Mouse (Mus musculus) embryonic facial prominence, embryonic 12.5 days (tissue): ENCODE data around the gene Tmc5. TPM values are rescaled to one million over a fixed set of nuclear protein-coding genes. Genes with fewer than 3 reads are reported as not detected.

Source experiments
- ATAC-seq: fragments of 200-750 bp; cut with Nextera tagmentation; 2 replicates; pipeline ENCODE4 v1.8.0; 2017; ENCODE audit not compliant: insufficient number of reproducible peaks, insufficient read depth, low FRiP score, low TSS enrichment
- H3K27ac ChIP-seq: fragments of 300-500 bp; sonication (generic); 2 replicates; pipeline ENCODE4 v1.5.1; 2016; ENCODE audit warnings: mild to moderate bottlenecking
- H3K27me3 ChIP-seq: fragments of 300-500 bp; sonication (generic); 2 replicates; pipeline ENCODE4 v1.6.1; 2016; ENCODE audit warnings: mild to moderate bottlenecking, moderate library complexity
- H3K36me3 ChIP-seq: fragments of 300-500 bp; sonication (generic); 2 replicates; pipeline ENCODE4 v1.6.1; 2016; ENCODE audit warnings: mild to moderate bottlenecking
- H3K4me1 ChIP-seq: fragments of 300-500 bp; sonication (generic); 2 replicates; pipeline ENCODE4 v1.6.1; 2016
- H3K4me2 ChIP-seq: fragments of 300-500 bp; sonication (generic); replicated peaks from 2 replicates; pipeline ENCODE4 v1.6.1; 2016; ENCODE audit warnings: mild to moderate bottlenecking, moderate library complexity
- H3K4me3 ChIP-seq: fragments of 300-500 bp; sonication (generic); 2 replicates; pipeline ENCODE4 v1.5.1; 2016; ENCODE audit warnings: mild to moderate bottlenecking
- H3K9ac ChIP-seq: fragments of 300-500 bp; sonication (generic); 2 replicates; pipeline ENCODE4 v1.6.1; 2016; ENCODE audit warnings: mild to moderate bottlenecking, moderate library complexity
- H3K9me3 ChIP-seq: fragments of 300-500 bp; sonication (generic); 2 replicates; pipeline ENCODE4 v1.6.1; 2016; ENCODE audit warnings: mild to moderate bottlenecking, moderate library complexity
- WGBS: fragments of 180-500 bp; shearing (Covaris S2); methylation state at CpG from one replicate; pipeline ENCODE4 v1.1.7; 2016; 5-methylcytosine and 5-hydroxymethylcytosine counted together
- polyA plus RNA-seq: library from polyadenylated mRNA; unstranded; fragments of >200 nt; fragmentation: Nextera tagmentation; extraction: Ambion mirVana; gene quantifications from 2 replicates; pipeline ENCODE4 v1.2.1, GENCODE M21; 2016

The Tmc5 gene
- polyA plus RNA-seq: 0.12 and 0.20 TPM in 2 replicates

DNA sequence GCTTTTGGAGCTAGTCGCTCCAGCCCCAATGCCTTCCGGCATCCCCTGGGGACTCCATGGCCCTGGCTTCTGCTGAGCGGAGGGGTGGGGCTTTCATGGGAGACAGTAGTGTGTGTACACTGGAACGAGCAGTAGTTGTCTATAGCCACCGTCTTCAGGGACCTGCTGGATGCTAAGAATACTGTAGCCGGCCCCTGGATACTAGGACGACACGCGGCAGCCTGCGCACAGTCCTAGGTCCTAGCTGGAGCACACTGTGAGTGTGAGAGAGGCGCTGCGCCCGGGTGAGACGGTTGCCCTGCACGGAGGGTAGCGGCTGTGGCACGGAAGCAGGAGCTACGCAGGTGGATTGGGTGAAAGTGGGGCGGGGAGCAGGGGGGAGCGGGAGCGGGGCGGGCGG lies at the start of gene Tmc5:
TSS of gene Tmc5 (plus strand) at position 97 of the 400 bp plus-strand sequence.
- WGBS: 5% methylated on average over 23 of the region's 23 CpGs
- Histone ChIP-seq H3K9ac (0 out of 2 replicates have a peak within 1 kb of the TSS, but pooled peaks have one; percentile 24), H3K36me3 (no peaks in the 10 kb centered on the region), H3K4me2 (peak within 1 kb of the TSS; percentile 46), H3K27me3 (peaks cover 28% of the 10 kb centered on the region), H3K9me3 (no peaks in the 10 kb centered on the region), H3K27ac (no peak within 1 kb of the TSS), H3K4me1 (peaks cover 21% of the 10 kb centered on the region), H3K4me3 (peak within 1 kb of the TSS; percentile 25)
- ATAC-seq: peak; percentile 37; the same call in 1 of the 2 replicates

DNA sequence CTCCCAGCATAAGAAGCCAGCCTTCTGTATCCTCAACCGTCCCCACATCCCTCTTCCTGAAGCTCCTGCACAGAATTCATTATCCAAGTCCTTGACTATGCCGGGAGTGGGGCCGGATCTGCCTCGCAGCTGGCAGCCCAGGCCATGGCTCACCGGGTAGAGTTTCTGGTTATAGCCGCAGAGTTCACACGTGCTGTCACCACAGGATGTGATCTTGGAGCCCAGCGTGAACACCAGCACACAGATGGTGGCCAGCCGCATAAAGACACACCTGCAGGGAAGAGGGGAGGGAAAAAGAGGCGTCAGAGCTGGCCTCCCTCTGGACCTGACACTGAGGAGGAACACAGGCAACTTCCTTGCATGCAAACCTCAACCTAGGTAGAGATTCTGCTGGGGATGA lies 49.6 kb upstream of the Tmc5 start:
- H3K4me1 ChIP-seq: no peaks in the 10 kb centered on the region
- H3K27ac ChIP-seq: no peak overlapping the region
- no peak overlapping the region for H3K9ac ChIP-seq
- H3K36me3 ChIP-seq: peaks cover 21% of the 10 kb centered on the region; the same call in 1 of the 2 replicates
- H3K27me3 ChIP-seq: no peaks in the 10 kb centered on the region
- 79% methylated on average over 10 of the region's 10 CpGs for whole genome bisulfite sequencing
- no peak overlapping the region for H3K4me2 ChIP-seq
- ATAC-seq: no peak
- no peaks in the 10 kb centered on the region for H3K9me3 ChIP-seq
- H3K4me3 ChIP-seq: no peak overlapping the region

DNA sequence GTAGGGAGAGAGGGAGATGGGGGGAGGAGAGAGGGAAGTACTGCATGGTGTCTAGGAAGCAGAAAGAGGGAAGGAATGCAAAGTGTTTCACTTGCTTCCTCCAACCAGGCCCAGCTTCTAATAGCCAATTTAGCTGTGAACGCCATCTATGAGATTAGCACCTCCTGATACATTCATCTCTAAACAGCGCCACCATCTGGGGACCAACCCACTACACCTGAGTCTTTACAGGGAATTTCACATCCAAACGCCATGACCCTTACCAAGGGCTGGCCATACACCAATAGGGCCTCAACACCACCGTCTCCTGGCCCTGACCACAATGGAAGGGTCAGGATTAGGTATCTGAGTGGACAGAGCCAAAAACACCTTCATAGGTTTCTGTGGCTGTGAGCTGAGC lies 43.2 kb upstream of the Tmc5 start:
- Histone ChIP-seq H3K27ac (no peak overlapping the region), H3K9ac (no peak overlapping the region), H3K27me3 (no peaks in the 10 kb centered on the region), H3K4me2 (no peak overlapping the region), H3K4me1 (no peaks in the 10 kb centered on the region), H3K36me3 (peaks cover 11% of the 10 kb centered on the region; the same call in 1 of the 2 replicates), H3K9me3 (no peaks in the 10 kb centered on the region), H3K4me3 (no peak overlapping the region)
- WGBS: 70% methylated on average over 4 of the region's 4 CpGs
- no peak for ATAC-seq

DNA sequence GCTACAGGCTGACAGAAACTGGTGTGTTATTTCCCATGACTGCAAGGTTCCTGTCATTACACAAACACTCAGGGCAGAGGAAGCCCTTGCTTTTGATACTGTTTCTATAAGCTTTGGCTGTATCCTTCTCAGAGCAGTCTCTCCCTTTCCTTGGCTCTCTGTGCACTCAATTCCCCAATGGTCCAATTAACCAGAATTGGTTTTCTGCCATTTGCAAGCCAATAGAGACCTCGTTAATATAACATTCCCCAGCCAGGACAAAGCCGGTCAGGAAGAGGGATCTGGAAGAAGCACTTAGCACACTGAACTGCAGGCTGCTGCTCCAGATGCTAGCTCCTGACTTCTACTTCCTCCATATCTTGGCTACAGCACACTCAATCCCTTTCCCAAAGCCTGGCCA lies 42.8 kb upstream of the Tmc5 start:
- H3K27me3 ChIP-seq: no peaks in the 10 kb centered on the region
- H3K36me3 ChIP-seq: peaks cover 11% of the 10 kb centered on the region; the same call in 1 of the 2 replicates
- no peaks in the 10 kb centered on the region for H3K4me1 ChIP-seq
- H3K9ac ChIP-seq: no peak overlapping the region
- no peak overlapping the region for H3K4me3 ChIP-seq
- no peak overlapping the region for H3K27ac ChIP-seq
- H3K9me3 ChIP-seq: no peaks in the 10 kb centered on the region
- ATAC-seq: no peak
- 74% methylated on average over 2 of the region's 2 CpGs for WGBS
- H3K4me2 ChIP-seq: no peak overlapping the region

DNA sequence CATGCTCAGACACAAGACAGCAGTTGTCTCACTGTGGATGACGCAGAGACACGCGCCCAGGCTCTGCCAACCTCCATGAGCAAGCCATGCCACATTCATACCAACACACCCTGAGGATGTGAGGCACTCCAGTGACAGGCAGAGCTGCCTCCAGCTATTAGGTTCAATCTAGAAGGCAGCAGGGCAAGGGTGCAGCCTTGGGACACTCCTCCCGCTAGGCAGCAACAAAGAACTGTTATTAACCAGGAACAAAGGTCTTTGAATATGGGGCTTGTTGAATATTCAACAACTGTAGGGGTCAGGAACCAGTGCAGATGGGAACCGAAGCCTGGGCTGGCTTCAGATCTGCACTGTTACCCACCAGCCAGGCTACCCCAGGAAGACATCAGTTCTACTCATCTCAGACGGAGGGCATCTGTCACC lies 28.0 kb upstream of the Tmc5 start:
- no peak overlapping the region for H3K27ac ChIP-seq
- no peaks in the 10 kb centered on the region for H3K4me1 ChIP-seq
- H3K9me3 ChIP-seq: no peaks in the 10 kb centered on the region
- WGBS: 78% methylated on average over 6 of the region's 6 CpGs
- H3K27me3 ChIP-seq: no peaks in the 10 kb centered on the region
- no peak overlapping the region for H3K4me2 ChIP-seq
- 0 out of 2 replicates have a peak, but pooled peaks cover 2% of the 10 kb centered on the region for H3K36me3 ChIP-seq
- no peak overlapping the region for H3K9ac ChIP-seq
- no peak for ATAC-seq
- H3K4me3 ChIP-seq: no peak overlapping the region

DNA sequence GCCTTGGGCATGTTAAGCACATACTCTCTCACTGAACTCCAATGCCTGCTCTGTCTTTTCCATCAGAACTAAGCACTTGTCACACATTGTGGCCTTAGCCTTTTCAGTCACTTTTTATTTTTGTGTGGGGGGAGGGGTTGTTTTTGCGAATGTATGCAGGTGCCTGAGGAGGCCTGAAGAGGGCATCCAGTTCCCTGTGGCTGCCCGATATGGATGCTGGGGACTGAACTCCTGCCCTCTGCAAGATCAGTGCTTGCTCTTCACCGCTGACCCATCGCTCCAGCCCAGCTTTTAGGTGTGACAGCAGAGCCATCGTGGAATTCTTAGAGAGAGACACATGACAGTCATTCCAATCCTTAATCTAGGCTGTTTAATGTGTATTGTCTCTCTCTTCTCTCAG lies 25.7 kb upstream of the Tmc5 start:
- Histone ChIP-seq H3K4me3 (no peak overlapping the region), H3K36me3 (no peaks in the 10 kb centered on the region), H3K27me3 (no peaks in the 10 kb centered on the region), H3K9ac (no peak overlapping the region), H3K9me3 (no peaks in the 10 kb centered on the region), H3K27ac (no peak overlapping the region), H3K4me1 (no peaks in the 10 kb centered on the region), H3K4me2 (no peak overlapping the region)
- WGBS: 51% methylated on average over 5 of the region's 5 CpGs
- ATAC-seq: no peak

DNA sequence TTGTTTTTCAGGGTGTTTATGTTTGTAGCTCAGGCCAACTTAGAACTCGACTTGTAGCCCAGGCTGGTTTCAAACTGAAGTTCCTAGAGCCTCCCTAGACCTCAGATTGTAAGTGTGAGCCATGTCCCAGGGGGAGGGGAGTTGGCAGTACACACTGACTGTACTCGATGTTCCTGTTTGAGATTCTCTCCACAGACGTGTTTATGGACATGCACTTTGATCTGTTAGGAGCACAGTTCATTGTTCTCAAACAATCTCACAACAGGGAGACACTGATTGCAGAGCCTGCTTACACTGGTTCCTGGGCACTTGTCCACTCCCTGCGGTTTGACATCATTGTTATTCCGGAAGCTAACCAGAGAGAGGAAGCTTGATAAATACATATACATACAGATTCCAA lies 25.1 kb upstream of the Tmc5 start:
- H3K36me3 ChIP-seq: no peaks in the 10 kb centered on the region
- no peaks in the 10 kb centered on the region for H3K27me3 ChIP-seq
- no peak overlapping the region for H3K4me3 ChIP-seq
- ATAC-seq: no peak
- H3K4me2 ChIP-seq: no peak overlapping the region
- WGBS: 69% methylated on average over 5 of the region's 5 CpGs
- H3K9ac ChIP-seq: no peak overlapping the region
- no peaks in the 10 kb centered on the region for H3K9me3 ChIP-seq
- H3K4me1 ChIP-seq: no peaks in the 10 kb centered on the region
- no peak overlapping the region for H3K27ac ChIP-seq

GRCm38 (mm10) chr7:118578269-118578668 lies 18.8 kb upstream of the Tmc5 start:
- Histone ChIP-seq H3K4me3 (no peak overlapping the region), H3K9me3 (0 out of 2 replicates have a peak, but pooled peaks cover 6% of the 10 kb centered on the region), H3K27ac (no peak overlapping the region), H3K9ac (no peak overlapping the region), H3K27me3 (no peaks in the 10 kb centered on the region), H3K36me3 (no peaks in the 10 kb centered on the region), H3K4me2 (no peak overlapping the region), H3K4me1 (peaks cover 11% of the 10 kb centered on the region; the same call in 1 of the 2 replicates)
- WGBS: 55% methylated on average over 3 of the region's 3 CpGs
- ATAC-seq: no peak

DNA sequence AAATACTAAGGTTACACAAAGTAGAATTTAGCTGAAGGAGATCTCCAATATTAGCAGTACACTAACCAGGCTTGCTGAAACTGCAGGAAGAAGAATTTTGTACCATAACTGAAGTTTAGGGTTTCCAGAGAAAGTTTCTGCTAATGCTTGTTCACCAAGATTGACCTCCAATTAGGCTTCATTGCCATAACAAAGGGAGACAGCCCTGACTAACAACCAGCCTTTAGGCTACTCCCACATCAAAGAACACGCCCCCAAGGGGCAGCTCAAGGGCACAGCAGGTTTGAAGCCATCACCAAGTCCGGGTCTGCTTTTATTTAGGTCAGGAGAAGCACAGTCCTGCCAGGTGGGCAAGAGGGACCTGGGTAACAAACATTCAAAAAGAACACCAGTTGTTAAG lies 17.2 kb upstream of the Tmc5 start:
- Histone ChIP-seq H3K27ac (no peak overlapping the region), H3K4me2 (no peak overlapping the region), H3K9me3 (0 out of 2 replicates have a peak, but pooled peaks cover 6% of the 10 kb centered on the region), H3K27me3 (no peaks in the 10 kb centered on the region), H3K9ac (no peak overlapping the region), H3K36me3 (no peaks in the 10 kb centered on the region), H3K4me3 (no peak overlapping the region), H3K4me1 (peaks cover 18% of the 10 kb centered on the region)
- ATAC-seq: no peak
- 70% methylated on average over 2 of the region's 2 CpGs for WGBS

- H3K4me1 ChIP-seq: peaks cover 8% of the 10 kb centered on the region
- ATAC-seq: no peak
Measured at GRCm38 (mm10) chr7:118583821-118584220, 13.3 kb upstream of the Tmc5 start.

GRCm38 (mm10) chr7:118584257-118584907 lies 12.7 kb upstream of the Tmc5 start, which contains the start of gene Tmc7:
Gene Tmc7 (minus strand): TSS chr7:118584736.
- no peaks in the 10 kb centered on the region for H3K36me3 ChIP-seq
- H3K4me3 ChIP-seq: peak within 1 kb of the TSS; percentile 66
- ATAC-seq: peak; percentile 74
- H3K27me3 ChIP-seq: no peaks in the 10 kb centered on the region
- H3K9me3 ChIP-seq: 0 out of 2 replicates have a peak, but pooled peaks cover 6% of the 10 kb centered on the region
- H3K9ac ChIP-seq: peak within 1 kb of the TSS; percentile 77
- WGBS: 2% methylated on average over 49 of the region's 51 CpGs
- H3K4me1 ChIP-seq: peaks cover 8% of the 10 kb centered on the region
- H3K27ac ChIP-seq: 0 out of 2 replicates have a peak within 1 kb of the TSS, but pooled peaks have one; percentile 23
- peak within 1 kb of the TSS; percentile 87 for H3K4me2 ChIP-seq

More at GRCm38 (mm10) chr7:118583821-118584220, 13.3 kb upstream of the Tmc5 start:
- Histone ChIP-seq H3K36me3 (no peaks in the 10 kb centered on the region), H3K27me3 (no peaks in the 10 kb centered on the region), H3K9ac (peak overlapping the region; percentile 77; the same call in 1 of the 2 replicates), H3K27ac (no peak overlapping the region), H3K4me2 (peak overlapping the region; percentile 87), H3K4me3 (peak overlapping the region; percentile 66), H3K9me3 (0 out of 2 replicates have a peak, but pooled peaks cover 6% of the 10 kb centered on the region)
- 23% methylated on average over 7 of the region's 7 CpGs for WGBS

DNA sequence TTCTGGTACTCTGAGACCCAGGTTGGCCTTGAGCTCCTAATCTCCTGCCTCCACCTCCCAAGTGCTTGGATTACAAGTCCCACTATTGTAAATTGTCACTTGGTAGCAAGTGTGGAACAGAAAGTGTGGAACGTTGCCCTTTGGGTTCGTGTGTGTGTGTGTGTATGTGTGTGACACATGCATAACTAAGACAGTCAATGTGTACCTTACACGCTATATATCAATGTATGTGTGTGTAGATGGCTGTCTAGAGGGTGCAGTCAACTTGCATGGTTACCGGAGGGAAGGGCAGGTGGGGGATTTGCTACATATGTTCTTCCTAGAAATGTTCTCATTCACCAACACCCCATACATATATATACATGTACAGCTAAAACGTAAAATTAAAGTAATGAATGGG lies 12.2 kb upstream of the Tmc5 start:
- no peaks in the 10 kb centered on the region for H3K36me3 ChIP-seq
- 65% methylated on average over 5 of the region's 5 CpGs for WGBS
- 0 out of 2 replicates have a peak, but pooled peaks cover 6% of the 10 kb centered on the region for H3K9me3 ChIP-seq
- peak overlapping the region; percentile 87 for H3K4me2 ChIP-seq
- H3K4me3 ChIP-seq: peak overlapping the region; percentile 66
- H3K27ac ChIP-seq: no peak overlapping the region
- H3K27me3 ChIP-seq: no peaks in the 10 kb centered on the region
- ATAC-seq: no peak
- H3K4me1 ChIP-seq: peaks cover 8% of the 10 kb centered on the region
- no peak overlapping the region for H3K9ac ChIP-seq
